Mouse (Mus musculus) ES-Bruce4 (cell line): ENCODE measurements at regions not wholly inside any gene's neighbourhood (a gene's known extent, or its start where the extent isn't known, plus 50 kb on each side); places are given as distances from the start of the nearest gene placed in this dataset.

ENCODE experiments used
- H3K27ac ChIP-seq: 2 replicates; pipeline ENCODE4 v1.5.1; 2012; ENCODE audit warnings: low read length, inconsistent platforms; ENCODE audit not compliant: insufficient read depth
- H3K27me3 ChIP-seq: 2 replicates; pipeline ENCODE4 v1.6.1; 2012; ENCODE audit warnings: mild to moderate bottlenecking, low read length, inconsistent platforms; ENCODE audit not compliant: control insufficient read depth, poor library complexity, insufficient read depth, severe bottlenecking
- H3K36me3 ChIP-seq: 2 replicates; pipeline ENCODE4 v1.6.1; 2012; ENCODE audit warnings: inconsistent platforms, mild to moderate bottlenecking, low read length, moderate library complexity; ENCODE audit not compliant: control insufficient read depth, poor library complexity, insufficient read depth, severe bottlenecking
- H3K4me1 ChIP-seq: one replicate; pipeline ENCODE4 v1.8.1; 2011; ENCODE audit warnings: low read length; ENCODE audit not compliant: control insufficient read depth, insufficient read depth
- H3K4me3 ChIP-seq: 2 replicates; pipeline ENCODE4 v1.5.1; 2011; ENCODE audit warnings: low read depth, mild to moderate bottlenecking, low read length
- H3K9ac ChIP-seq: 2 replicates; pipeline ENCODE4 v1.6.1; 2012; ENCODE audit warnings: low read depth, mild to moderate bottlenecking, inconsistent platforms; ENCODE audit not compliant: poor library complexity, severe bottlenecking
- H3K9me3 ChIP-seq: replicated peaks from 2 replicates; pipeline ENCODE4 v1.6.1; 2012; ENCODE audit warnings: mild to moderate bottlenecking, low read length, inconsistent platforms; ENCODE audit not compliant: control insufficient read depth, poor library complexity, insufficient read depth, severe bottlenecking
- CTCF ChIP-seq: IDR thresholded peaks from one replicate; pipeline ENCODE4 v1.8.1; 2011; ENCODE audit warnings: low read depth, low read length
- EP300 ChIP-seq: IDR thresholded peaks from 2 replicates; pipeline ENCODE4 v1.6.1; 2011; ENCODE audit warnings: low read depth, low read length; ENCODE audit not compliant: insufficient read depth
- POLR2A ChIP-seq: IDR thresholded peaks from one replicate; pipeline ENCODE4 v1.8.1; 2011; ENCODE audit warnings: low read length; ENCODE audit not compliant: insufficient read depth

GRCm38 (mm10) chr14:106011991-106012427 is 94.0 kb upstream of the Trim52 start:
- no peak for TF ChIP-seq CTCF
- Histone ChIP-seq H3K9me3 (peaks cover 5% of the 10 kb centered on the region), H3K36me3 (no peaks in the 10 kb centered on the region), H3K27me3 (no peaks in the 10 kb centered on the region), H3K9ac (no peak overlapping the region), H3K4me1 (no peaks in the 10 kb centered on the region), H3K27ac (no peak overlapping the region), H3K4me3 (no peak overlapping the region)

- TF ChIP-seq EP300 (no peak), POLR2A (no peak), CTCF (no peak)
- Histone ChIP-seq H3K27me3 (no peaks in the 10 kb centered on the region), H3K36me3 (no peaks in the 10 kb centered on the region), H3K9me3 (no peaks in the 10 kb centered on the region), H3K4me1 (no peaks in the 10 kb centered on the region), H3K9ac (no peak overlapping the region), H3K27ac (no peak overlapping the region), H3K4me3 (no peak overlapping the region)
Measured at GRCm38 (mm10) chr14:106022806-106023205, 83.2 kb upstream of the Trim52 start.

GRCm38 (mm10) chr14:106026815-106027214 is 79.2 kb upstream of the Trim52 start:
- Histone ChIP-seq H3K27ac (no peak overlapping the region), H3K4me3 (no peak overlapping the region), H3K4me1 (no peaks in the 10 kb centered on the region), H3K9ac (no peak overlapping the region), H3K27me3 (no peaks in the 10 kb centered on the region), H3K9me3 (no peaks in the 10 kb centered on the region), H3K36me3 (no peaks in the 10 kb centered on the region)
- no peak for TF ChIP-seq POLR2A
- no peak for TF ChIP-seq EP300

GRCm38 (mm10) chr14:106027686-106028085 is 78.3 kb upstream of the Trim52 start:
- no peak for TF ChIP-seq EP300
- TF ChIP-seq CTCF, result no peak
- no peak for TF ChIP-seq POLR2A
- Histone ChIP-seq H3K27ac (no peak overlapping the region), H3K27me3 (no peaks in the 10 kb centered on the region), H3K4me3 (no peak overlapping the region), H3K4me1 (no peaks in the 10 kb centered on the region), H3K36me3 (no peaks in the 10 kb centered on the region), H3K9me3 (no peaks in the 10 kb centered on the region), H3K9ac (no peak overlapping the region)

- TF ChIP-seq EP300, result no peak
- no peak for TF ChIP-seq POLR2A
- no peak for TF ChIP-seq CTCF
- Histone ChIP-seq H3K27me3 (no peaks in the 10 kb centered on the region), H3K9me3 (no peaks in the 10 kb centered on the region), H3K36me3 (no peaks in the 10 kb centered on the region), H3K4me1 (no peaks in the 10 kb centered on the region), H3K9ac (no peak overlapping the region), H3K4me3 (no peak overlapping the region), H3K27ac (no peak overlapping the region)
Measured at GRCm38 (mm10) chr14:106031094-106031493, 74.9 kb upstream of the Trim52 start.

- TF ChIP-seq POLR2A (no peak), CTCF (no peak), EP300 (no peak)
- Histone ChIP-seq H3K9me3 (no peaks in the 10 kb centered on the region), H3K4me1 (no peaks in the 10 kb centered on the region)
Measured at GRCm38 (mm10) chr14:106033793-106034192, 72.2 kb upstream of the Trim52 start.

More at GRCm38 (mm10) chr14:106033793-106034192, 72.2 kb upstream of the Trim52 start:
- Histone ChIP-seq H3K9ac (no peak overlapping the region), H3K27ac (no peak overlapping the region), H3K27me3 (no peaks in the 10 kb centered on the region), H3K4me3 (no peak overlapping the region), H3K36me3 (no peaks in the 10 kb centered on the region)
